Mouse (Mus musculus) spleen, adult 2 months (tissue): Measurements from ENCODE around the gene Akr1cl.

ENCODE experiments used
- CTCF ChIP-seq: fragments of 200-500 bp; IDR thresholded peaks from 2 replicates; pipeline ENCODE4 v1.5.1; 2011; ENCODE audit warnings: mild to moderate bottlenecking, inconsistent platforms; ENCODE audit not compliant: insufficient read depth, insufficient read length, insufficient replicate concordance; ENCODE audit errors: extremely low read depth
- POLR2A ChIP-seq: fragments of 200-500 bp; IDR thresholded peaks from 2 replicates; pipeline ENCODE4 v1.6.1; 2011; ENCODE audit warnings: low read depth, low read length, inconsistent platforms

GRCm38 (mm10) chr1:65063352-65063751, 30.8 kb upstream of the Akr1cl start, which contains the start of gene Crygd:
- no peak for TF ChIP-seq CTCF
- TF ChIP-seq POLR2A = no peak
